Mouse (Mus musculus) cerebellum, adult 2 months (tissue): ENCODE data around the gene Serpine1.

ENCODE experiments used
- CTCF ChIP-seq: fragments of 200-500 bp; IDR thresholded peaks from 2 replicates; pipeline ENCODE4 v1.5.1; 2011; ENCODE audit warnings: low read depth, mild to moderate bottlenecking, control low read depth, low read length, moderate library complexity, borderline replicate concordance; ENCODE audit not compliant: insufficient read depth
- POLR2A ChIP-seq: fragments of 200-500 bp; IDR thresholded peaks from 2 replicates; pipeline ENCODE4 v1.6.1; 2011; ENCODE audit warnings: low read length, control low read depth, borderline replicate concordance; ENCODE audit not compliant: insufficient read depth

GRCm38 (mm10) chr5:137093720-137094119, 21.7 kb upstream of the Serpine1 start:
- no peak for TF ChIP-seq CTCF
- no peak for TF ChIP-seq POLR2A
